Mouse (Mus musculus) adrenal gland, adult 2 months (tissue): Measurements from ENCODE around the gene Olfr1357. TPM values are rescaled to one million over a fixed set of nuclear protein-coding genes. Genes with fewer than 3 reads are reported as not detected.
"Not testable (repeated sequence)": the region's sequence is repeated elsewhere in the genome, so short reads cannot be mapped to it uniquely, and the experiment has no call there.

Source experiments
- DNase-seq: peaks from one replicate; pipeline ENCODE4 v3.0.0; 2021
- long read RNA-seq: library from polyadenylated mRNA; stranded (forward); transcript quantifications from one replicate; pipeline ENCODE4 v2.0.0, GENCODE M21; 2021
- polyA plus RNA-seq: library from polyadenylated mRNA; depleted of rRNA; stranded (reverse); fragments of >200 nt; gene quantifications from 2 replicates; pipeline ENCODE4 v1.2.3, GENCODE M21; 2012; rRNA removed
- total RNA-seq, 2 experiments: library from RNA; stranded (reverse); gene quantifications; 2 replicates each; pipeline ENCODE4 v1.2.3; 2021

Gene Olfr1357
- total RNA-seq (not detected), polyA plus RNA-seq (not detected in 2 replicates)
- long read RNA-seq = 0 reads

DNA sequence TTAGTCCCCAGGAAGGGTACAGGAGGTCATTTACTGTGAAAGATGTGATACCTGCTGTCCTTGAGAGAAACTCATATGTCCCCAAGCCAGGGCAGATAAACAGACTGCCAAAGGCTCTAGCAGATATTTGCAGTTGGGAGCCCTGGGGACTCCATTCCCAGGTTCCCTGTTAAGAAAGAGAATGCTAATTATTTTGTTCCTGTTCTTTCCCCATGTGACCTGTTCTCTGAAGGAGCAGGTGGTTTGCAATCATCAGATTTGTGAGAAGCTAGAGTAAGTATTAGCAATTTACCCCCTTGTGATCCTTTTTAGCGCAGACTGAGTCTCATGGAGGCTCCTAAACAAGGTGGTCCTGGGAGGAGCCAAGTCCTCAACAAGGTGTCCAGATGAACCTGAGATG, at the start of gene Olfr1357:
Gene Olfr1357, minus strand, starts transcription at position 101 of the 400 bp plus-strand sequence.
- no peak for DNase-seq

DNA sequence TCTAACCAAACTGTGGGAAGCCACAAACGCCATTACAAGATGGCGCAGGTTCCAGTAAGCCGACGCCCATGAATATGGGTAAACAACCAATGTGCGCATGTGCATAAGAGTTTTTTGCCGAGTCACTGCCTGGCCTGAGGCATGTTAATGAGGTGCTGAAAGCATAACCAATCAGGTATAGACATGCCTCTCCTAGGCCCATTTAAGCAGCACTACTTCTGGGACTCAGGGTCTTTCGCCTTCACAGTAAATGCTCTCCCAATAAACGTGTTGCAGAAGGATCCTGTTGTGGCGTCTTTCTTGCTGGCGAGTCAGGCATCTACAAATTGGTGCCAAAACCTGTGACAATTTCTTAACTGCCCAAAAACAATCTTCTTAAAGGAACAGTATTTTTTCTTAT, 48.8 kb upstream of the Olfr1357 start:
- not testable (repeated sequence) for DNase-seq

DNA sequence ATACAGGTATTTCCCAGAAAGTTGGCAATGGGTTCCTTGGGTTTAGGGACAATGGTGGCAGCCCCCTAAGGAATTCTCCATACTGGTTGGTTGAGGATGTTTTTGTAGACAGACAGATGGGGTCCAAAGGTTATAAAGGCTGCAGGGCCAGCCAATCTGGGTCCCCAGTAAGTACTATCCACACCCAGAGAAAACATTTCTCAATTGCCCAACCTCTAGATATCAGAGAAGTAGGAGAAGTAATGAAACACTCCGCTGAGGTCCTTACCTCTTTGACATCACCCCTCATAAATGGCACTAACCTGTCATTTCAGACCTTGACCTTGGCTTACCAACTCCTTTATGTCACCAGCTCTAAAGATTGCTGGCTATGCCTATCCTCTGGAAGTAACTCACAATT, 46.7 kb upstream of the Olfr1357 start:
- DNase-seq = no peak

DNA sequence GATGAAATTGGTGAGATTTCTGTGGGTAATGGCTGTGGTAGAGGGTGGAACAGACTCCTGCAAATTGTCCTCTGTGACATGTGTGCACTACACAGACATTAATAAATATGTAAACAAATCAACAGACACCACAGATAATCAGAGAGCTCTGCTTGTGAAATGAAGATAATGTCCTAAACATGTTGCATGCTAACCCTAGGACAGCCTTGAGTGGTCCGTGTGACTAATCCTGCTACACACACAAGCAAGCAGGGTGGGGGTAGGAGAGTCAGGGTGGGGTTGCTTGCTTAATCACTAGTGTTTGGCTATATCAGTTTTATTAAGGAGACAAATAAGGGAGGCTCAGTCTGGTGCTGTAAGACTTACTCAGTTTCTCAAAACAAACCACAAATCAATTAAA, 43.3 kb upstream of the Olfr1357 start:
- no peak for DNase-seq

DNA sequence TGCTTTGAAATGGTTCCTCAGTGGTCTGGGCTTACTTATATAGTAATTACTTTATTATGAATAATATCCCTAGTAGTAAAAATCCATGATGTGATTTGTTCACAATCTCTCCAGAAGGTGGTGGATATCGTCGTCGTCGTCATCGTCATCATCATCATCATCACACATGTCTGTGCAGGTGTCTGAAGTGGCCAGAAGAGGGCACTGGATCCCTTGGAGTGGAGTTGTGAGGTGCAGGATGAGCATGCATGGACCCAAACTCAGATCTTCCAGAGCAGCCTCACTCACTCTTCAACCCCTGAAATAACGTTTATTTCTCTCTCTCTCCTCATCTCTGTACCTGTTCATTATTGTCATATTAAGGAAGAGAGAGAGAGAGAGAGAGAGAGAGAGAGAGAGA, 14.4 kb upstream of the Olfr1357 start:
- no peak for DNase-seq

DNA sequence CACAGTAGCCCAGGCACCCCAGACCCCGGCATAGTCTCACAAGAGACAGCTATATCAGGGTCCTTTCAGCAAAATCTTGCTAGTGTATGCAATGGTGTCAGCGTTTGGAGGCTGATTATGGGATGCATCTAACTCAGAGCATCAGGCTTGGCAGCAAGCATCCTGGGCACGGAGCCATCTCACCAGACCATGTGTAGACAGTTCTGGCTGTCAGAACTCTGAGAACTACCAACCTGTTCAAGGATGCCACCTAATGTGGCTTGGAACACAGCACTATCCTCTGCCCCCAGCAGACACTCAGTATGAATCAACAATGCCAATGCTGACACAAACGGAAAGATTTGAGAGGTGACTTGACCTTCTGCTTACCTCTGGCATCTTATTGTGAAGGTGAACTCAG, 12.3 kb upstream of the Olfr1357 start:
- DNase-seq = no peak

DNA sequence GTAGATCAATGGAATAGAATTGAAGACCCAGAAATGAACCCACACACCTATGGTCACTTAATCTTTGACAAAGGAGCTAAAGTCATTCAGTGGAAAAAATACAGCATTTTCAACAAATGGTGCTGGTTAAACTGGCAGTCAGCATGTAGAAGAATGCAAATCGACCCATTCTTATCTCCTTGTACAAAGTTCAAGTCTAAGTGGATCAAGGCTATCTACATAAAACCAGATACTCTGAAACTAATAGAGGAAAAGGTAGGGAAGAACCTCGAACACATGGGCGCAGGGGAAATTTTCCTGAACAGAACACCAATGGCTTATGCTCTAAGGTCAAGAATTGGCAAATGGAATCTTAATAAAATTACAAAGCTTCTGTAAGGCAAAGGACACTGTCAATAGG, 5.3 kb upstream of the Olfr1357 start:
- DNase-seq = not testable (repeated sequence)

DNA sequence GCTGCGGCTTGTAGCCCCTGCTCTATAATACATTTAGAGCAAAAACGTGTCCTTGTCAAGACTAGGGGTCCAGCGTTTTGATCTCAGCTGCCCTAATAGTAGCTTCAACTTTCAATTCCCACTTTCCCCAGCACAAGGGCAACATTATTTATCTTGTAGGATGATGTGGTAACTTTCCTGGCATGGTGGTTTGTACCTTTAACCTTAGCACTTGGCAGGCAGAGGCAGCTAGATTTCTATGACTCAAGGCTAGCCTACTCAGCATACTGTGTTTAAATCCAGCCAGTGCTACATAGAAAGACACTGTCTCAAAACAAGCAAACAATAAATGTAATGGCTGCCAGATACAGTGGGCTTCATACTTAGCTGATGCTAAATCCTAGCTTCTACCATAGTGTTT, 10.3 kb downstream of the Olfr1357 start:
- peak; percentile 53 for DNase-seq

DNA sequence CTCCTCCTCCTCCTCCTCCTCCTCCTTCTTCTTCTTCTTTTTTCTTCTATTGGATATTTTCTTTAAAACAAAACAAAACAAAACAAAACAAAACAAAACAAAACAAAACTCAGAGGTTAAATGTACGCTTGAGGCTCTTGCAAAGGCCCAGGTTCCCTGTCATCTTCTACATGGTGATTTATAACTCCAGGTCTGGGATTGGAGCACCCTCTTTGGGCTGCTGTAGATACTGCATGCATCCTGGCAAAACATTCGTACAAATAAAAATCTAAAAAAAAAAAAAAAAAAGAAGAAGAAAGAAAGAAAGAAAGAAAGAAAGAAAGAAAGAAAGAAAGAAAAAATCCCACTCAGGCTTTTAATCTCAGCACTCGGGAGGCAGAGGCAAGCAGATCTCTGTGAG, 12.8 kb downstream of the Olfr1357 start:
- DNase-seq = peak; percentile 31

DNA sequence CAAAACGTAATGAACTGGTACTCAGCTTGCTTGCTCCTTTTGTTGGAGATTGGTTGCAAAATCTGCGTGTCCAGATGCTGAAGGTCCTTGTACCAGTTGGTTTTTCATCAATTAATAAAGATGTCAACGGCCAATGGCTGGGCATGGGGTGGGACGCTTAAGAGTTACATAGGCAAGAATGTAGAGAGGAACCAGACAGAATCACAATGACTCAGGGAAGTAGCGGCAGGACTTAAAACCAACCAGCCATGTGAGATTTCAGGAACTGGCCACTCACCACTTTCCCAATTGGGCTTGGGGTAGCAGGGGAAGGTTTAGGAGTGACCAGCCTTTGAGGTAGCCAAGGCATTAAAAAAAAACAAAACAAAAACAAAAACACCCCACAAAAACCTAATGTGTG, 18.0 kb downstream of the Olfr1357 start:
- no peak for DNase-seq

DNA sequence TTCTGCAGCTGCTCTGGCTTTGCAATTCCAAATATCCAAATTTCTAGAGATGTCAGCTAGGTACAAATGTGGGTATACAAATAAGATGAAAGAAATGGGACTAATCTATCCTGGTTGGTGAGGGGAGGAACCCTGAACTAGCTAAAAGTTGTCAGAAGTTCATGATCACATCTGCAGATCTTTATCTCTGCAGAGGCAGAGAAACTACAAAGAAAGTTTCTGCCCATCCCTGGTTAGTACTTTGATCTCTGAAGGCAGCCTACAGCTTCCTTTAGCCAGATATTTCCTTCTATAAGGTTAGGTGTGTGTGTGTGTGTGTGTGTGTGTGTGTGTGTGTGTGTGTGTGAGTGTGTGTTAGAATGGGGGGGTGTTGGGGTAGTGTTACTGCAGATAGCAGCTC, 23.3 kb downstream of the Olfr1357 start:
- DNase-seq = no peak

DNA sequence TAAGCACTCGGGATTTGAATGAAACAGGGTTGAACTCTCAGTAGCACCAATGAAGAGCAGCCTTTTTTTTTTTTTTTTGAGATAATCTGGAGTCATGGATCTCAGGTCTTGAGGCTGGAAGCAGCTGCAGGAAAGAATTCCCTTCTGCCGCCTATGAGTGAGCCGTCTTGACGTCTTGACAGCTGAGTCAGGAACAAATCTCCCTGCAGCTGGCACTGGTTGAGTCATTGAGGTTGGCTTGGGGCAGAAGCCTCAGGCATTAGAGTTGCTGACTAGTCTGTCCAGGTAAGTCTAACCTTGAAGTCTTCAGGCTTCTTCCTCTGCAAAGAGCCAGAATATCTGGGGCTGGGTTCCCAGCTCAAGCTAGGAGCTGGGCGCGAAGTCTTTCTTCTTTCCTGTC, 23.7 kb downstream of the Olfr1357 start:
- no peak for DNase-seq

DNA sequence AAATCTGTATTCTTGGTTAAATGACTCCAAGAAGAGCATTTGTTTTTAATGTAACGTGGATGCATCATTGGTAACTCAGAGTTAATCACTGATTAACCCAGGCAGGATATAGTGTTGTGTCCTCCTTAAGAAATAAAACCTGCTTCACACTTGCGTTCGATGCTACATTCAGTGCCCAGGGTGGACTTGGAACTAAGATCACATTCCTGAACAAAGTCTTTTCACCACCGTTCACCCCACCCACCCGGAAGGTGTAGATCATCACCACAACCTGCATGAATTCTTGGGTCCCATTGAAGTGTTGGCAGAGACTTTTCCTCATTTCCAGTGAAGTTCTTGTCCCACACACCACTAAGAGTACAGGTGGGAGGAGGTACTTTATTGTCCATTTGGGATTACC, 24.1 kb downstream of the Olfr1357 start:
- DNase-seq = no peak

DNA sequence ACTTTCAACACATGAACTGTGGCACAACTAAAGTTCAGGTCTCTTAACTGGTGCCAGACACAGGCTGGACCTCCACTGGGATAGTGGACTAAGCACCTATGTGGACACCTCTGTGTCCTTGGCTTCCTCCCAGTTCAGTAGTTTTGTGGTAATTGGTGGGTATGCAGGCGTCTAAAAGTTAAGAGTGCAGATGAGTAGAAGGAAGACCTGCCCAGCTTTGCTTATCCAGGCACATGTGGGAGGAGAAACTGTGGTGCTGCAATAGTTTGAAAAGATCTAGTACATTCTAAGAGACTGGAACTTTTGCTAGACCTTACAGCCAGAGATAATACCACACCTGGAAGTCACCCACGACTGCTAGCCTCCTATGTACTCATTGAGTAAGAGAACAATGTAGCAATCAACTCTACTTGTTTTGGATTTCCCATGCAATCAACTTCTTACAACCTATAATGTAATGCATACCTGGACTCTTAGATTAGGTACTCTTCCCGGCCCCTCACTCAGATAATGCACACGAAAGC, 25.0 kb downstream of the Olfr1357 start:
- DNase-seq = no peak

DNA sequence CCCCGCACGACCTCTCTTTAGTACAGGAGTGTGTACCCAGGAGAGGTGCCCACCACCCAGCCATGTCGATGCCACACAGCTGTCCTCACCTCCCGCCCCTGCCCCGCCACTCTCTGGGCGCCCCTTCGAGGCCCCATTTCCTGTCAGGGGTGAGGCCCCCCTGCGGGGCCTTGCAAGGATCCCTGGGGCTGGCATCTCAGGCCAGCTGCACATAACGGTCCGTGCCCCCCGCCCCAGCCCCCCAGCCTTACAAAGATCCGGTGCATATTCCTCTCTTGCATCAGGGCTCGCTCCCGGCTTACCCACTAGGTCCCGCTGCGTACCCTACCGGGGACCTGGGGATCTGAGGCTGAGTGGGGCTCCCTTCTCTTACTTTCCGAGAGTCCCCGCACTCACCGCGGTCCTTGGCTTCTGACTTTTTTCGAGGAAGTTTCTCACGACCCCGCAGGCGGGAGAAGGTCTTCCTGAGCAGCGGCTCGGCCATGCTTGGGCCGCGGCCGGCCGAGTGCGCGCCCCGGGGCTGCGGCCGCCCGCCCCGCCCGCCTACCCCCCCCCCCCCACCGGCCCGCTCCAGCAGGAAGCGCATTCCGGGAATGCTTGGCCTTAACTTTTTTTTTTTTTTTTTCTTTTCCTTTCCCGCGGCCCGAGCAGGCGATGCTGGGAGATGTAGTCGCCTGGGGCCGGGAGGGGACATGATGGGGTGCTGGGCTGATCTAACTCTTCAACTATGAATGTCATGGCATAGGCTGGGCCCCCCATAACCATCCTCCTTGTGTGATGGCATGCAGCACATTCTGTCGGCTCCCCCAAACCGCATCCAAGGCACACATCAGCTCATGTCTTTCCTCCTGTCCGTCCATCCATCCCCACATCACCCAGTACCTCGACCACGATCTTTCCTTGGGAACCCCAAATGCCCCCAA, 26.2 kb downstream of the Olfr1357 start, which contains the start of gene Syde1:
Gene Syde1, minus strand, starts transcription at position 559 of the 923 bp plus-strand sequence.
- DNase-seq = peak; percentile 72

DNA sequence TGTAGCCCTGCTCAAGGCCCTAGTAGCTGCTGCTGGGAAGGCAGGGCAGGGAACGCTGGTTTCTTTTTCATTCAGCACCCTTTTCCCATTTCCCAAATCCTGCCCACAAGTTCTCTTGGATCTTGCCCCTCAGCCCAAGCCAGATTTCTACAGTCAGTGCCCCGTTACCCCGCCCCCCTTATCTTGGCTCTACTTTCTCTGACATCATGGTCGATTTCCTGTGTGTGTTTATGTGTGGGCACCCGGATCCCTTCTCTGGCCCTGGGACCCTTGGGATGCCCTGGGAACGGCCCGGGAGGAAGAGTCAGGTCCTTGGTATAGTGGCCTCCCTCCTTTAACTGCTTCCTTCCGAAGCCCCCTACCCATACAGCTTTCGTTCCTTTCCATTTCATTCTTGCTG, 27.1 kb downstream of the Olfr1357 start:
- peak; percentile 56 for DNase-seq

DNA sequence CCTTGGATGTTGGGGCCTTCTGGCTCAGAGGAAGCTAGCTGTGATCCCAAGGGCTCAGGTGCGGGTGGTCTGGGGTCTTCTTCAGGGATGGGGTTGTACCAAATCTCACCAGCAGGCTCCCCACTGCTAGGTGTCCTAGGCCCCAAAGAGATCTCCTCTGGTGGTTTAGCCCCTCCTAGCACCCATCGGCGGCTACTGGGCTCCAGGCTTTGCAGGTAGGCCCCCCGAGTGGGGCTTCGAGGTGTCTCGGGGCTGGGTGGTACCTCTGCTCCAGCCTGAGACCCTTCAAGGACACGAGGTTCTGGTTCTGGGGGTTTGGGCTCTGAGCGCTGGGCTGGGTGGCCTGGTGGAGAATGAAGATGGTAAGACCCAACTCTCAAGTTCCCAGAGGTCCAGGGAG, 28.0 kb downstream of the Olfr1357 start:
- no peak for DNase-seq

DNA sequence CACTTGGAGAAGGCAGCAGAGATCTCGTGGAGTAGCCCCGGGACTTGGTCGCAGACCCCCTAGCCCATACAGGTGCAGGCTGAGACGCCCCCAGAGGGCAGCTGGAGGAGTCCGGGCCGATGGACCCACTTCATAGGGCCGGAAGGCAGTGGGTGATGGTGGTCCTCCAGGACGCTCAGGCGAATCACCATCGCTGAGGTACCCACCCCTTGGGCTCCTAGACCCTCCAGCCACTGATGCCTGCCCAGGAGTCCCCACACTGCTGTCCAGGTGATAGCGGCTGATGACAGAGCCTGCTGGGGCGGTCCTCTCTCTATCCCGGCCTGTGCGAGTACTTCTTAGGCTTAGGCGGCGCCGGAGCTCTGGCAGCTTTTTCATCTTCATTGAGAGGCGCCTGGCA, 28.6 kb downstream of the Olfr1357 start:
- DNase-seq = no peak

DNA sequence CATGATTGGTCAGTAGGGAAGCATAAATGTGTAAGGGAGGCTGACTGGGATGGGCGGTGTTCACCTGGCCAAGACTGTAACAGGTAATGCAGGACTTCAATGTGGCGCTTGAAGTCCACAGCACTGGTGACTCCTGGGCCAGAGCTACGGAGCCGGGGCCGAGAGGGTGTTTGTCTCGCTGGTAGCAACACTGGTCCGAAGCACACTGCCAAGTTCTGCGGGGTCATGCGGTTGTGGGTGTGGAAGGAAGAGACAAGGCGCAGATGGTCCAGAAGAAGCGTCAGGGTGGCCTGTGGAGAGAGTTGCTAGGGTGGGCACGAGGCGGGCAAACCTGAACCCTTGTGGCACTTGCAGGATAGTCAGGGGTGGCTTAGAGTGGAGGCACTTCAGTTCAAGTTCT, 31.8 kb downstream of the Olfr1357 start:
- DNase-seq = no peak

DNA sequence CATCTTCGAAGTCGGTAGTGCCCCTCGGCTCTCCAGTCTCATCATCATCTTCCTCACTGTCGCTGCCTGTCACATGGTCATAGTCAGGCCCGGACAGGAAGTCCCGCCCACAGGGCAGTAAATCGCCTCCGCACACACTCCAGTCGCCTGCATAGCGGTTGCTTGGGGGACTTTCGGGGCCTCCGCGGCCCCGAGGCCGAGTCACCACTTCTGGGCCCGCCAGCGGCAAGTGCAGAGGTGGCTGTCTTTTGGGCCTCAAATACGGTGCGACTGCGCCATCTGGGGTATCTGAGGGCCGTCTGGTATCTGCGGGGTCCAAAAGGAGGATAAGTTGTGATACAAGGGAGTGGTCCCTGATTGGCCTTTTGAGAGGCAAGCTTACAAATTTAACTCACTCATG, 32.3 kb downstream of the Olfr1357 start:
- no peak for DNase-seq

DNA sequence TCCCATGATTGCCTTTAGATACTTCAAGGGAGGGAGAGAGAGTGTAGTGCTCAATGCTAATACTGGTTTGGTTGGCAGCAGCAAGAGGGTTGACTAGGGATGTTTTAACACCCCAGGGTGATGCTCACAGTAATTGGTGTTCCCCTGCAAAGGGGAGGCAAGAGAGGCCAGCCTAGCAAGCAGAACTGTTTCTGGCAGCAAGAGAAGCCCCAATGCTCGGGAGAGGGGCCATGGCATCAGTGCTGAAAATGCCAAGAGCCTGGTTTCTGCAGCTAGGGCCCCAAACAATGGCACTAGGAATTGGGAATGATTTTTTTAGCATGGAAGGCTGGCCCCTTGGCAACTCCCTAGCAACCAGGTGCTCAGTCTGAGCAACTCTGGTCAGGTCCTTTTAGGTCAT, 32.9 kb downstream of the Olfr1357 start:
- no peak for DNase-seq

DNA sequence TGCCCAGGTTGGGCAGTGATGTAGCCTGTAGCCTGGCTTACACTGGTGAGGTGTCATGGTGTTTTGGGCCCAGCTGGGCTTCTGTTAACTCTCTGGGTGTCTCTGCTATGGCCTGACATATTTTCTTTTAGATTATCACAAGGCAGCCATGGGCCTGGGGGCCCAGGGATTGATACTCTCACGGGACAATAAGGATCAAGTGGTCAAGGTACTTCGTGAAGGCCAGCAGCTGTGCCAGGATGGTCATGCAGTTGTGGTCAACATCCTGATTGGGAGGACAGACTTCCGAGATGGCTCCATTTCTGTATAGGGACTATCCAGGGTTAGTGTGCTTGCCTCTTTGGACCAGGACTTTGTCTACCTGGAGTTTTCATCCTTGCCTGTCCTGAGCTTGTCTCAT, 33.9 kb downstream of the Olfr1357 start:
- no peak for DNase-seq

DNA sequence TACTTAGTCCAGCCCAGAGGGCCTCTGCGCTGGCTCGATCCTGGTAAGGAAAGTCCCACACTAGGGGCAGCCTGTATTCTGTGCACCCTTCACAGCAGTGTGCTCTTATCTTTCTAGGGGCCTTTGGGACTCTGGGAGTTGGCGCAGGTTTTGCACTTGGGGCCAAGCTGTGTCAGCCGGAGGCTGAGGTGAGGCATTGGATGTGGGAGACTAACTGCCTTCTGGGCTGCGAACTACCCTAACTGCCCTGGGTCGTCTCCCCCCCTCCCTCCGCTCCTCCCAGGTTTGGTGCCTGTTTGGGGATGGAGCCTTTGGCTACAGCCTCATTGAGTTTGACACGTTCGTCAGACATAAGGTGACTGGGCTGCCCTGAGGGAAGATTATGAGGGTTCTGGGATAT, 34.5 kb downstream of the Olfr1357 start:
- DNase-seq = no peak

DNA sequence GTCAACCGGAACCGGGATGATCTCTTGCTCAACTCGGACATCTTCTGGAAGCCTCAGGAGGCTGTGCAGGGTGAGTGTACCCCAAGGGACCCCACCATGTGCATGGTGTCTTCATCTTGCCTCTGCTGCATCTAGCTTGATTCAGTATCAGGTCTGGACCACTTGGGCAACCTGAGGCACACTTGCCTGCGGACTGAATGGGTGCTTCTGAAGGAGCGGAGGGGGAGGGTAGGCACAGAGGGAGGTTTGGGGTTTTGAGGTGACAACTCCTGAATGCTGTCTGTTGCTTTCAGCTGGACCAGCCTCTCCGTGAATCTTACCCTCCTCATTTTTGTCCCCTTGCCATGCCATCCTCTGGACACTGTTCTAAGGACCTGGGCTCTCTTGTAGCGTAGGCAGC, 36.8 kb downstream of the Olfr1357 start:
- DNase-seq = no peak
